Mouse (Mus musculus) mammary gland, adult 2 months (tissue): ENCODE data around the gene Olfr845. TPM values are rescaled to one million over a fixed set of nuclear protein-coding genes. Genes with fewer than 3 reads are reported as not detected.

Experiments used
- polyA plus RNA-seq: library from polyadenylated mRNA; depleted of rRNA; stranded (reverse); fragments of >200 nt; gene quantifications from 2 replicates; pipeline ENCODE4 v1.2.3, GENCODE M21; 2012; ENCODE audit warnings: low replicate concordance; rRNA removed

Gene Olfr845
- not detected in 2 replicates for polyA plus RNA-seq

GRCm38 (mm10) chr9:19336157-19336556, at the start of gene Olfr845:
Gene Olfr845 (plus strand): TSS chr9:19336457.

DNA sequence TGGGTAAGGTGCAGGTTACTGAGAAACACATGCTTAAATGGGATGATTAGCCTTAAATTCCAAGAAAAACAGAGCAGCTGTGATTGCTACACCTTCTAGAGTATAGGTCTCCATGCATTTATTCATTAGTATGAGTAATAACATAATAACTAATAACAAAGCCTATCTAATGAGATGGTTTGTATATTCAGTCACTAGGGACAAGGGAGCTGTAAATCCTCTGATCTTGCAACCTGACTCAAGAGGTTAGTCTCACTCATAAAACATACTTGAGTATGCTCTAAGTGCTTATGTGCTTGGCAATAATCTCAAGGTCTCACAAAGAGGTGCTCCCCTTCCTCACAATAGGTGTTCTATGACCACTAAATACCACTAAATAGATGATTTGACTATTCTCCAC, 20.2 kb upstream of the Olfr845 start, which contains the start of gene Olfr844:
Gene Olfr844 (plus strand): TSS at position 301 of the 400 bp plus-strand sequence.

DNA sequence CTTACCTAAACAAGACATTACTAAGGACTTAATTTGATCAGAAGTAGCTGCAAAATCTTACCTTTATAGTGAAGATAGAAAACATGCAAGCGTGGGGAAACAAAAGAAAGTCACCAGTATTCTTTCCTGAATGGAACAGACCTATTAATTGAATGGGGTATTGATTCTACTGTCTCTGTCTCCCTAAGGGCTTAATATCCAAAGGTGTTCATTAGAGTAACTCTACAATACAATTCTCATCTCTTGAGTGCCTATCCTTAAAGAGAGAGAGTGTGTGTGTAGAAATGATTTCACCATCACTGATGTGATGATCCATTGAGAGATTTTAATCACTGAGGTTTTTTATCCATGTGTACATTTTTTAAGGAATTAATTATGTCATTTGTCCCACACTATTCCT, 27.6 kb downstream of the Olfr845 start, which contains the start of gene Olfr846:
Gene Olfr846 (minus strand): TSS at position 101 of the 400 bp plus-strand sequence.

DNA sequence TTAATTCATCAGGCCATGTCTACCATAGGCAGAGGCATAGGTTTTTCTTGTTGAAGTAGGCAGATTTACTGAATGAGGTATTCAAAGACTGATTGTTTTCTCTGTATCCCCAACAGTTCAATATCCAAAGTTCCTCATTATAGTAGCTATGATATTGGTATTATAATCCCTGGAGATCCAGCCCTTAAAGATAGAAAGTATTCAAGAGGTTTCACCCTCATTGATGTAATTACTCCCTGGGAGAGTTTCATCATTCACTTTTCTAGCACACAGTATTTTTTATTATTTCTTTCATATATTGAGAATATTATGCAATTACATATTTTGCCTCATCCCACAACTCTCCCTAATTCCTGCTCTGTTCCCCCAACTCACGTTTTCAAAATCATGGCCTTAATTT, 42.3 kb downstream of the Olfr845 start, which contains the start of gene Olfr847:
Gene Olfr847 (minus strand): TSS at position 101 of the 400 bp plus-strand sequence.

Other genes with a start within 250 kb of the Olfr845 start
- gene Olfr836, start 216.1 kb upstream of the Olfr845 start, polyA plus RNA-seq: not detected in 2 replicates
- gene Olfr837, start 200.1 kb upstream of the Olfr845 start, polyA plus RNA-seq: not detected in 2 replicates
- gene Olfr839-ps1, start 159.1 kb upstream of the Olfr845 start, polyA plus RNA-seq: not detected in 2 replicates
- gene Olfr843, start 84.5 kb upstream of the Olfr845 start, polyA plus RNA-seq: not detected in 2 replicates
- gene Olfr844, start 20.1 kb upstream of the Olfr845 start, polyA plus RNA-seq: not detected in 2 replicates
- gene Olfr846, start 27.5 kb downstream of the Olfr845 start, polyA plus RNA-seq: not detected in 2 replicates
- not detected in 2 replicates for gene Olfr847, start 42.2 kb downstream of the Olfr845 start, polyA plus RNA-seq
- not detected in 2 replicates for gene Olfr849, start 103.8 kb downstream of the Olfr845 start, polyA plus RNA-seq
- not detected in 2 replicates for gene Olfr850, start 141.8 kb downstream of the Olfr845 start, polyA plus RNA-seq
- gene Olfr851, start 156.8 kb downstream of the Olfr845 start, polyA plus RNA-seq: not detected in 2 replicates
- not detected in 2 replicates for gene Olfr853, start 204.6 kb downstream of the Olfr845 start, polyA plus RNA-seq
- not detected in 2 replicates for gene Olfr854, start 230.9 kb downstream of the Olfr845 start, polyA plus RNA-seq
- gene Olfr855, start 246.2 kb downstream of the Olfr845 start, polyA plus RNA-seq: not detected in 2 replicates